Mouse (Mus musculus) midbrain, embryonic 11.5 days (tissue): ENCODE results near the gene Gm9817. TPM values are rescaled to one million over a fixed set of nuclear protein-coding genes. Genes with fewer than 3 reads are reported as not detected.
"Not testable (repeated sequence)": the region's sequence is repeated elsewhere in the genome, so short reads cannot be mapped to it uniquely, and the experiment has no call there.

ENCODE experiments used
- ATAC-seq: fragments of 200-750 bp; cut with Nextera tagmentation; 2 replicates; pipeline ENCODE4 v1.8.0; 2017; ENCODE audit warnings: moderate TSS enrichment, moderate library complexity; ENCODE audit not compliant: low FRiP score
- DNase-seq: peaks from one replicate; pipeline ENCODE4 v3.0.0; 2015; ENCODE audit warnings: low spot score; ENCODE audit errors: missing footprints
- H3K27ac ChIP-seq: fragments of 300-500 bp; sonication (generic); 2 replicates; pipeline ENCODE4 v1.5.1; 2014; ENCODE audit warnings: low read depth, low read length
- H3K27me3 ChIP-seq: fragments of 300-500 bp; sonication (generic); 2 replicates; pipeline ENCODE4 v1.6.1; 2014; ENCODE audit warnings: mild to moderate bottlenecking, low read length, moderate library complexity, mixed read lengths; ENCODE audit not compliant: control insufficient read depth, insufficient read depth
- H3K36me3 ChIP-seq: fragments of 300-500 bp; sonication (generic); 2 replicates; pipeline ENCODE4 v1.6.1; 2014; ENCODE audit warnings: mild to moderate bottlenecking, low read length, moderate library complexity, mixed read lengths; ENCODE audit not compliant: control insufficient read depth, insufficient read depth
- H3K4me1 ChIP-seq: fragments of 300-500 bp; sonication (generic); 2 replicates; pipeline ENCODE4 v1.6.1; 2014; ENCODE audit warnings: low read length; ENCODE audit not compliant: control insufficient read depth, insufficient read depth
- H3K4me2 ChIP-seq: fragments of 300-500 bp; sonication (generic); 2 replicates; pipeline ENCODE4 v1.6.1; 2014; ENCODE audit warnings: mild to moderate bottlenecking, moderate library complexity
- H3K4me3 ChIP-seq: fragments of 300-500 bp; sonication (generic); 2 replicates; pipeline ENCODE4 v1.5.1; 2014; ENCODE audit warnings: low read depth, low read length
- H3K9ac ChIP-seq: fragments of 300-500 bp; sonication (generic); 2 replicates; pipeline ENCODE4 v1.6.1; 2014; ENCODE audit warnings: low read length
- H3K9me3 ChIP-seq: fragments of 300-500 bp; sonication (generic); 2 replicates; pipeline ENCODE4 v1.6.1; 2016; ENCODE audit warnings: low read length; ENCODE audit not compliant: control insufficient read depth
- WGBS: fragments of 180-500 bp; shearing (Covaris S2); extraction: QIAGEN DNeasy Blood & Tissue Kit; methylation state at CpG from one replicate; pipeline ENCODE4 v1.1.7; 2014; 5-methylcytosine and 5-hydroxymethylcytosine counted together
- polyA plus RNA-seq: library from polyadenylated mRNA; unstranded; fragments of >200 nt; fragmentation: Nextera tagmentation; extraction: Ambion mirVana; gene quantifications from 2 replicates; pipeline ENCODE4 v1.2.1, GENCODE M21; 2014

Gm9817 gene
- 0.14 TPM in 1 of 2 replicates, not detected in the other for polyA plus RNA-seq

DNA sequence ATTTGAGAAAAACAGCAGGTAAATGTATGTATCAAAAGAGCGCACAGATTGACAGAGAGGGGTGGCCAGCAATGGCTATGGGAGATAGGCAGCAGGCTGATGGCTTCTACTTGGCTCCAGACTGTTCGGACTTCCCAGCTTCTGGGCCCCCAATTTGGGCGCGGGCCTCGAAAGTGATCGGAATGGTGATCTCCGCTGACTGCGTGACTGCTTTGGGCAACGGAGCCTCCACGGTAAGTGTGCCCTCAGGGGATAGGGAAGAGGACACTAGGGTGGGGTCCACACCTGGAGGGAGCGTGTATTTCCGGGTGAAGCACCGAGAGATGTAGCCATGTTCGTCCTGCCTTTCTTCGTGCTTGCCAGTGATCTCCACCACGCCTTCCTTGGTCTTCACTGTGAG, at the start of gene Gm9817:
Gm9817 (plus strand) TSS at position 301 of the 400 bp plus-strand sequence.
- not testable (repeated sequence) for H3K9me3 ChIP-seq, H3K4me3 ChIP-seq, H3K27me3 ChIP-seq, H3K27ac ChIP-seq, DNase-seq, H3K4me1 ChIP-seq, H3K9ac ChIP-seq, ATAC-seq, H3K4me2 ChIP-seq, H3K36me3 ChIP-seq
- 48% methylated on average over 16 of the region's 16 CpGs for WGBS

DNA sequence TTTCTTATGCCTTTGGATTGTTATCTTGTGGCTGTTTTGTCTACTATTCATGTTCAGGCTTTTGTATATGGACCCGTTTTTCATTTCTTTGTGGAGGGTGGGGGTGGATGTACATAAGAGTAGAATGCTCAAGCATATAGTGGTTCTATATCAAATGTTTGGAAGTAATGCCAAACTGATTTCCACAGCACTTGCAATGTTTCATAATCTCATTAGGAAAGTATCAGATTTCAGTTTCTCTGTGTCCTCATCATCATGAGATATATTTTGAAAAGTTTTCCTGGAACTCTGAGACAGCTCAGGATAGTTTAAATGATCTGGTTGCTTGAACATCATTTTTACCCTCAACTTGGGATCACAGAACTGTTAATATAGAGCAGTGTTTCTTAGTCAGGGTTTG, 48.7 kb upstream of the Gm9817 start:
- H3K9ac ChIP-seq: no peak overlapping the region
- no peaks in the 10 kb centered on the region for H3K27me3 ChIP-seq
- H3K4me2 ChIP-seq: no peak overlapping the region
- no peak for ATAC-seq
- 74% methylated on average over 1 of the region's 1 CpGs for WGBS
- no peaks in the 10 kb centered on the region for H3K36me3 ChIP-seq
- H3K9me3 ChIP-seq: no peaks in the 10 kb centered on the region
- DNase-seq: peak; percentile 37
- no peak overlapping the region for H3K27ac ChIP-seq
- H3K4me1 ChIP-seq: no peaks in the 10 kb centered on the region
- H3K4me3 ChIP-seq: no peak overlapping the region

DNA sequence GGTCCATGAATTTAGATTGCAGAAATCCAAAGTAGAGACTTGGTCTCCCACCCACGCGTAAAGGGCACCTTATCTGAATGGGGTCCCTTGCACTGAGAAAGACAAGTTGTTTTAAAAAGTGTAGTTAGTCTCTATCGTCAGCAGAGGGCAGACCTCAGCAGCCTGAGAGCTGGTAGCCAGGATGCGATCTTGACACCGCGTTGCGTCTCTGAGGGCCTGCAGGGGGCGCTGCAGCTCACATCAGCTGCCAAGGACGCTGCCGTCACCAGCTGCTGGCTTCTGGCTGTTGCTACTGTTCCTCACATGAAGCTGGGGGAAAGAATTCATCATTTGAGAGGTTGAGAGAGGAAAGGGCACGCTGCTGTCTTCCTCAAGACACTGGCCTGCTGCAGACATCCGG, 47.7 kb upstream of the Gm9817 start:
- no peaks in the 10 kb centered on the region for H3K36me3 ChIP-seq
- no peaks in the 10 kb centered on the region for H3K4me1 ChIP-seq
- H3K9ac ChIP-seq: no peak overlapping the region
- no peak overlapping the region for H3K4me2 ChIP-seq
- H3K4me3 ChIP-seq: no peak overlapping the region
- no peak overlapping the region for H3K27ac ChIP-seq
- DNase-seq: peak; percentile 98
- no peaks in the 10 kb centered on the region for H3K27me3 ChIP-seq
- 13% methylated on average over 12 of the region's 12 CpGs for WGBS
- no peaks in the 10 kb centered on the region for H3K9me3 ChIP-seq
- ATAC-seq: 0 out of 2 replicates have a peak, but pooled peaks have one; percentile 44

DNA sequence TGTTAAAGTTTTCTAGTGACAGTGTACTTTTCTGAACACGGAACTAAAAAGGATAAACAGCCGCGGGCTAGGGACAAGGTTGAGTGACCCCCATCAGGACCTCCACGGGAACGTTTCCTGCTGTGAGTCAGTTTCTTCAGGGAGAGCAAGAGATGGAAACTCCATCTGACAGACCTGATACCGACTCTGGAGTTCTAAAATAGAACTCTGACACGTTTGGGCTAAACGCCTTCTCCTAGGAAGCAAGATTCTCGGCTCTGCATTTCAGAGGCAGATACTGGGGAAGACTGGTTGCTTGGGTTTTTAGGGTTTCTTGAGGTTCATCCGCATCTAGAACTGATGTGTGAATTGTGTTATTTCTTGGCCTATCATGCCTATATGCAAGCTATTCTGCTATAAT, 47.2 kb upstream of the Gm9817 start:
- Histone ChIP-seq H3K36me3 (no peaks in the 10 kb centered on the region), H3K4me3 (no peak overlapping the region), H3K4me2 (no peak overlapping the region), H3K27me3 (no peaks in the 10 kb centered on the region), H3K9ac (no peak overlapping the region), H3K9me3 (no peaks in the 10 kb centered on the region), H3K27ac (no peak overlapping the region), H3K4me1 (no peaks in the 10 kb centered on the region)
- peak; percentile 84 for DNase-seq
- 77% methylated on average over 10 of the region's 10 CpGs for WGBS
- no peak for ATAC-seq

DNA sequence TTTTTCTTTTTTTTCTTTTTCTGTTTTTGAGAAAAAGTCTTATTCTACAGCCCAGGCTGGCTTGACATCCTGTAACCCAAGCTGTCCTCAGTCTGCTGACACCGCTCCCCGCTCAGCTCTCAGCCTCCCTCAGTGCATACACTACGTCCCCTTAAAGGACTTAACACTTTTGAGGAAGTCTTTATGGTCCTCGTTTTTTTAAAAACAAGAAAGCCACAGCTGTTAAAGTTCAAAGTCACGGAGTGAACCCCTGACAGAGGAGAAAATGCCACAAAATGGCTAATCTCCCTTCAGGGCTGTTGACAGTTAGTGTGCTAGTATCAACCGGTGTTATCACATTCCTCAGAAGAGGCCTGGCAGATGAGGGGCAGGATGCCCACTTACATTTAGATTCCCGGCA, 46.7 kb upstream of the Gm9817 start:
- H3K4me1 ChIP-seq: no peaks in the 10 kb centered on the region
- H3K27ac ChIP-seq: no peak overlapping the region
- H3K9ac ChIP-seq: no peak overlapping the region
- ATAC-seq (no peak), DNase-seq (peak; percentile 73)
- no peaks in the 10 kb centered on the region for H3K9me3 ChIP-seq
- no peak overlapping the region for H3K4me3 ChIP-seq
- 78% methylated on average over 7 of the region's 7 CpGs for WGBS
- no peaks in the 10 kb centered on the region for H3K27me3 ChIP-seq
- no peaks in the 10 kb centered on the region for H3K36me3 ChIP-seq
- H3K4me2 ChIP-seq: no peak overlapping the region

DNA sequence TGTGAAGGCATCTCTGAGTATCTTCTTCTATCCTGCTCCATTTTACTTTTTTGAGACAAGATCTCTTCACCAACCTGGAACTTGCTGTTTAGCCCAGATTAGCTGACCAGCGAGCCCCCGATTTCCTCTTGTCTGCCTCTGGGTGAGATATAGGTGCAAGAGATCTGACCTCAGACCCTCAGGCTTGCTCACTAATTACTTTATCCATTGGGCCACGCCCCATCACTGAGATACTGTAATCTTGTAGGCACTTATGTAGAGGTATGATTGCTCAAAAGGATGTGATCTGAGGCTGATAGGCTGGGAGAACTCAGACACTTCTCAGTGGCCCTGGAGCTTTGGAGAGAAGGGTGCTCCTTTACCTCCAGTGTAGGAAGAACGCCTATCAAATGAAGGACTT, 46.0 kb upstream of the Gm9817 start:
- H3K4me3 ChIP-seq: no peak overlapping the region
- ATAC-seq (no peak), DNase-seq (peak; percentile 45)
- H3K36me3 ChIP-seq: no peaks in the 10 kb centered on the region
- H3K4me1 ChIP-seq: no peaks in the 10 kb centered on the region
- no peaks in the 10 kb centered on the region for H3K9me3 ChIP-seq
- 88% methylated on average over 4 of the region's 4 CpGs for WGBS
- H3K4me2 ChIP-seq: no peak overlapping the region
- no peaks in the 10 kb centered on the region for H3K27me3 ChIP-seq
- H3K9ac ChIP-seq: no peak overlapping the region
- H3K27ac ChIP-seq: no peak overlapping the region

DNA sequence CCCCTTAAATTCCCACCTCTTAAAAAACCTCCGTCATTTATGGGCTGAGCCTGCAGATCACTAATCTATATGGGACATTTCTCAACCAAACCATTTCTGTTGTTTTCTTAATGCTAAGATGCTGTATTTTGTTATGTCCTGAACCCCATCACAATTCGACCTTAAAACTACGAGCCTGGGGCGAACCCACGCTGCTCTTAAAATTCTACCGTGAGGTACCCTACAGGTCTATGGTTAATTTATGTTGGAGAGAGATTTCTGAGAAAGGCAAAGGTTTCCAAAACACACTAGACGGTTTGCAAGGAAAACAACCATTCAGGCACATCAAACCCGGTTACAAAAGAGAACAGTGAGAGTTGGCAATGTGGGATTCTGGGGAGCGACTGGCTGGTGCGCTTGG, 45.1 kb upstream of the Gm9817 start:
- Histone ChIP-seq H3K4me3 (no peak overlapping the region), H3K4me1 (no peaks in the 10 kb centered on the region), H3K4me2 (no peak overlapping the region), H3K36me3 (no peaks in the 10 kb centered on the region), H3K9ac (no peak overlapping the region), H3K27me3 (no peaks in the 10 kb centered on the region), H3K9me3 (no peaks in the 10 kb centered on the region), H3K27ac (no peak overlapping the region)
- ATAC-seq (no peak), DNase-seq (peak; percentile 59)
- 92% methylated on average over 10 of the region's 10 CpGs for WGBS

DNA sequence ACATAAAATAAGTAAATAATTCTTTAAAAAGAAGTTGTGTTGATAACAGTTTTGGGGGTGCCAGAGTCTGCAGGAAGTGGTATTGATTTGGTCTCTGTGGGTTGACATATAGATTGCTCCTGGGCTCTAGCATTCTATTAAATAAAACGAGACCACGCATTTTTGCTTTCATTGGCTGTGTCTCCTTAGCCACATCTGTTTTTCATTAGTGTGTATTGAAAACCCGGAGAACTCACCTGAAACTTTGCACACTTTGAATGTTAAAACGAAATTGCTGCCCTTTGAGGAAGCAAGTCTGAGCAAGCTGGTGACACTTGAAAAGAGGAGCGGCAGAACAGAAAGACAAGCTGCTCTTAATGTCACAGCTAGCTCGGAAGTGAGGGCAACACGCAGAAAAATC, 43.7 kb upstream of the Gm9817 start:
- H3K36me3 ChIP-seq: no peaks in the 10 kb centered on the region
- H3K27ac ChIP-seq: no peak overlapping the region
- no peak overlapping the region for H3K9ac ChIP-seq
- ATAC-seq: no peak
- 82% methylated on average over 7 of the region's 7 CpGs for WGBS
- no peaks in the 10 kb centered on the region for H3K4me1 ChIP-seq
- DNase-seq: peak; percentile 69
- H3K4me3 ChIP-seq: no peak overlapping the region
- no peaks in the 10 kb centered on the region for H3K9me3 ChIP-seq
- no peaks in the 10 kb centered on the region for H3K27me3 ChIP-seq
- H3K4me2 ChIP-seq: no peak overlapping the region

DNA sequence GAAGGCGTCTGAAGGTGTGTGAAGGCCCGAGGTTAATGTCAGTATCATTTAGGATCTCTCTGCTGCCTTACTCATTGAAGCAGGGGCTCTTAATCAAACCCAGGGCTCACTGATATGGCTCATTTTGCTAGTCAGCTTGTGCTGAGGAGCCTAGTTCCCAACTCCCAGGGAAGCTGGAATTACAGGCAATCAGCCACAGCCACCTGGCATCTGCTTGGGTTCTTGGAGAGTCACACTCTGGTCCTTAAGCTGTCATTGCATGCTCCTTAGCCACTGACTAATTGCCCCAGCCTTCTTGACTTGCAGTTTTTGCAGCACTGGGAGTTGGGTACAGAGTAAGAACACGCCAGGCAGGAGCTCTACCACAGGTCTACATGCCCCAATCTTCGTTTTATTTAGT, 42.1 kb upstream of the Gm9817 start:
- Histone ChIP-seq H3K4me1 (no peaks in the 10 kb centered on the region), H3K27me3 (no peaks in the 10 kb centered on the region), H3K27ac (no peak overlapping the region), H3K9ac (no peak overlapping the region), H3K36me3 (no peaks in the 10 kb centered on the region), H3K4me3 (no peak overlapping the region), H3K9me3 (no peaks in the 10 kb centered on the region), H3K4me2 (no peak overlapping the region)
- DNase-seq: peak; percentile 54
- ATAC-seq: no peak
- 88% methylated on average over 4 of the region's 4 CpGs for WGBS

DNA sequence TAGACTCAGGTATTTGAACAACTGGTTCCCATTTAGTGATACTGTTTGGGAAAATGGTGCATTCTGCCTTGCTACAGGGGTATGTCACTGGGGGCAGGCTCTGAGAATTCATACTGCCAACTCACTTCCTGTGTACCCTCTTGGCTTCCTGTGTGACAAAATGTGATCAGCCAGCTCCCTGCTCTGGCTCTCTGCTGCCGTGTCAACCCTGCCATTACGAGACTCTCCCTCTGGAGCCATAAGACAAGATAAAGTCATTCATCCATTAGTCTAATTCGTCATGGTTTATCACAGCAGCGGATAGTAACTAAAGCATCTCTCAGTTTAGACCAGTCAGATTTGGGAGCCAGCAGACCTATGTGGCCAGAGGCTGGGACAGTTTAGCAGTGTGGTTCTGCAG, 38.3 kb upstream of the Gm9817 start:
- 75% methylated on average over 4 of the region's 4 CpGs for WGBS
- H3K36me3 ChIP-seq: no peaks in the 10 kb centered on the region
- no peak overlapping the region for H3K4me2 ChIP-seq
- no peaks in the 10 kb centered on the region for H3K27me3 ChIP-seq
- H3K9me3 ChIP-seq: no peaks in the 10 kb centered on the region
- no peak for ATAC-seq
- DNase-seq: peak; percentile 84
- H3K27ac ChIP-seq: no peak overlapping the region
- H3K4me3 ChIP-seq: no peak overlapping the region
- no peak overlapping the region for H3K9ac ChIP-seq
- H3K4me1 ChIP-seq: no peaks in the 10 kb centered on the region
